Mouse (Mus musculus): ENCODE measurements at regions not wholly inside any gene's neighbourhood (a gene's known extent, or its start where the extent isn't known, plus 50 kb on each side); places are given as distances from the start of the nearest gene placed in this dataset.

- TF ChIP-seq CTCF (IDR thresholded peaks at IDR 0.05; ENCODE audit: borderline replicate concordance, insufficient read depth, low read length) (no peak), POLR2A (IDR thresholded peaks at IDR 0.05; ENCODE audit: low read depth, low read length) (no peak)
Observed at GRCm38 (mm10) chr3:39575200-39575599, 688.5 kb downstream of the Fat4 start.
